Mouse (Mus musculus) Muller cell, postnatal 12 days (primary cell): Measurements from ENCODE around the gene Myo18a.
A peak's percentile ranks its signal among the peaks of the same experiment; 100 is the strongest.

Experiments used
- DNase-seq: peaks from one replicate; pipeline ENCODE4 v3.0.0-alpha.2; 2015; ENCODE audit errors: inconsistent ontology term

Myo18a gene

GRCm38 (mm10) chr11:77836290-77836689, 73.2 kb downstream of the Myo18a start:
- DNase-seq = no peak

- DNase-seq = peak; percentile 74
Measured at GRCm38 (mm10) chr11:77836751-77837150, 73.7 kb downstream of the Myo18a start.

GRCm38 (mm10) chr11:77837856-77838255, 74.8 kb downstream of the Myo18a start:
- no peak for DNase-seq

GRCm38 (mm10) chr11:77840523-77841245, 77.6 kb downstream of the Myo18a start:
- DNase-seq = no peak

GRCm38 (mm10) chr11:77843068-77843905, 80.2 kb downstream of the Myo18a start:
- DNase-seq = no peak

- no peak for DNase-seq
Measured at GRCm38 (mm10) chr11:77843906-77844200, 80.8 kb downstream of the Myo18a start.

GRCm38 (mm10) chr11:77847599-77848128, 84.6 kb downstream of the Myo18a start:
- DNase-seq = no peak

GRCm38 (mm10) chr11:77848131-77848530, 85.1 kb downstream of the Myo18a start:
- DNase-seq = no peak

- DNase-seq = no peak
Measured at GRCm38 (mm10) chr11:77849151-77849550, 86.1 kb downstream of the Myo18a start.

GRCm38 (mm10) chr11:77850401-77851244, 87.6 kb downstream of the Myo18a start:
- peak; percentile 87 for DNase-seq

- no peak for DNase-seq
Measured at GRCm38 (mm10) chr11:77851483-77852010, 88.5 kb downstream of the Myo18a start.

- DNase-seq = no peak
Measured at GRCm38 (mm10) chr11:77852195-77852594, 89.1 kb downstream of the Myo18a start.

- no peak for DNase-seq
Measured at GRCm38 (mm10) chr11:77852941-77853668, 90.1 kb downstream of the Myo18a start.

- DNase-seq = no peak
Measured at GRCm38 (mm10) chr11:77854641-77855040, 91.6 kb downstream of the Myo18a start.

- no peak for DNase-seq
Measured at GRCm38 (mm10) chr11:77855396-77855795, 92.3 kb downstream of the Myo18a start.

GRCm38 (mm10) chr11:77857089-77857488, 94.0 kb downstream of the Myo18a start:
- no peak for DNase-seq

GRCm38 (mm10) chr11:77858589-77858988, 95.5 kb downstream of the Myo18a start:
- DNase-seq = no peak

GRCm38 (mm10) chr11:77860947-77861346, 97.9 kb downstream of the Myo18a start:
- no peak for DNase-seq

GRCm38 (mm10) chr11:77862887-77863286, 99.8 kb downstream of the Myo18a start:
- no peak for DNase-seq

- no peak for DNase-seq
Measured at GRCm38 (mm10) chr11:77864771-77865170, 101.7 kb downstream of the Myo18a start.
